In the genomic region with DNA sequence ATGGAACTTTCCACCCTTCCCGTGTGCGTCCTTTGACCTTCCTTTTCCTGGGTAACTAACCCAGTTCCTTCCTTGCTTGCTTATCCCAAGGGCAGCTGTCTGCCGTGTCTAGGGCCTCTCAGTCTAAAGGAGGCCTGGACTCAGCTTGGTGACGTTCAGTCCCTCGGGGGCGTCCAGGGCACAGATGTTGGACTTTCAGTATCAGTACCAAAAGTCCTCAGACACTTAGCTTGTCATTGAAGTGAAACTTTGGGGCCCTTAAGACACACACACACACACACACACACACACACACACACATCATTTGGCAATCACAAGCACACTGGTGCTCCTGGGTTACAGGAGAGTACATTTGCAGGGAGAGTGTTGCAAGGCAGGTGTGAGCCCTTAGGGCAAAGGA, we compare ENCODE assay signal across 13 mouse cellular contexts.
"Had no signal": no experiment of that assay in that cellular context is flagged by ENCODE, and none has a peak within 500 bp of the region (broad histone marks: within the 10 kb centered on the region; RNA-seq: fewer than 3 reads in every experiment).

No protein-coding gene starts in this region.

- H3K9me3 ChIP-seq: limb, embryonic 13.5 days; liver, embryonic 12.5 days; liver, embryonic 15.5 days had no signal

- H3K27ac ChIP-seq: layer of hippocampus, adult 2 months; limb, embryonic 10.5 days; limb, embryonic 13.5 days; liver, embryonic 12.5 days; liver, embryonic 15.5 days had no signal

- H3K36me3 ChIP-seq: liver, embryonic 15.5 days had no signal

- H3K4me1 ChIP-seq: liver, embryonic 12.5 days; liver, embryonic 15.5 days had no signal

- H3K9ac ChIP-seq: limb, embryonic 13.5 days; liver, embryonic 12.5 days; liver, embryonic 15.5 days had no signal

- ATAC-seq: liver, embryonic 12.5 days had no signal

- H3K27me3 ChIP-seq: limb, embryonic 13.5 days; liver, embryonic 12.5 days; liver, embryonic 15.5 days had no signal

- H3K4me2 ChIP-seq: limb, embryonic 13.5 days; liver, embryonic 12.5 days; liver, embryonic 15.5 days; midbrain, embryonic 11.5 days had no signal

- H3K4me3 ChIP-seq: layer of hippocampus, adult 2 months; limb, embryonic 10.5 days; limb, embryonic 13.5 days; liver, embryonic 12.5 days; liver, embryonic 15.5 days had no signal

- DNase-seq: kidney, adult 9 months; kidney, postnatal 14 days; layer of hippocampus, adult 9-11 months; liver; midbrain, embryonic 14.5 days; thymus, adult 18-20 months; thymus, postnatal 36 days had no signal
